Mouse (Mus musculus) thymus, postnatal 10 days (tissue): ENCODE measurements around the gene Olfr1472.
"Not testable (repeated sequence)": the region's sequence is repeated elsewhere in the genome, so short reads cannot be mapped to it uniquely, and the experiment has no call there.

Experiments
- DNase-seq, 2 experiments: peaks; one replicate each; pipeline ENCODE4 v3.0.0; 2021; ENCODE audit warnings: low spot score in 2 of 2

The Olfr1472 gene

GRCm38 (mm10) chr19:13455986-13456385 is at the start of gene Olfr1472:
TSS of gene Olfr1472 (minus strand) at chr19:13456086.
- DNase-seq: no peak

- no peak for DNase-seq
Measured at GRCm38 (mm10) chr19:13500246-13500645, 44.4 kb upstream of the Olfr1472 start, which contains the start of gene Olfr1477. TSS of gene Olfr1477 (plus strand) at chr19:13500546.

DNA sequence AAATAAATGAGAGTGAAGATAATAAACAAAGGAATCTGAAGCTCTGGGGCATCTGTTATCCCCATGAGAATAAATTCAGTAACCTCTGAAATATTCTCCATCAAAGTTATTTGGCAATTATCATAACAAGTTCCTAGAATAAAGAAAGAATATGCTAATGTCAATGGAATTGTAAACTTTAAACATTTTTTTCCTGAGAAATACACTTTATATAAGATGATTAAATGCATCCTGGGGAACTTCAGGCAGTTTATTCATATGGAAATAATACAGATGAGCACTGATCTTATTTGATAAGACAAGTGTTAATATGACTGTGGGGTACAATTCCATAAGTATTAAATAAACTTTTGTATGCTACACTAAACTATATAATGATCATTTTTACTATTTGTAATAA is 24.2 kb upstream of the Olfr1472 start, which contains the start of gene Olfr1475:
Olfr1475 (minus strand) TSS at position 101 of the 400 bp plus-strand sequence.
- no peak for DNase-seq

DNA sequence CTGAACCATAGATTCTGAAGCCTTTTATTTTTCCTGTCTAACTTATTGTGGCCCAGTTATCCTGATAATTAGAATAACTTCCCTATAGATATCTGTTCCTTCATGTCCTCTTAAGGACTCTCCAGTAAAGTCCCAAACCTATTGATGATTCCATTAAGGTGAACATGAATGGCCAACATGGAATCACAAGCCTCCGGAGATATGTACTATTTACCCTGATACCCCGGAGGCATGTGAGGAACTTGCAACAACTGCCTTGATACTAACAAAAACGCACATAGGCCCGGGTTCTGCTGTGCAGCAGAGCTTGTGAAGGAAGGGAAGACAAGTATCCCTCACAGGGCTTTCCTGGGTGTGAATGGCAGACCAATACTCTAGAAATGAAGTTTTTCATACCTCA is 13.4 kb upstream of the Olfr1472 start, which contains the start of gene Olfr1474:
Olfr1474 (plus strand) TSS at position 301 of the 400 bp plus-strand sequence.
- not testable (repeated sequence) for DNase-seq

DNA sequence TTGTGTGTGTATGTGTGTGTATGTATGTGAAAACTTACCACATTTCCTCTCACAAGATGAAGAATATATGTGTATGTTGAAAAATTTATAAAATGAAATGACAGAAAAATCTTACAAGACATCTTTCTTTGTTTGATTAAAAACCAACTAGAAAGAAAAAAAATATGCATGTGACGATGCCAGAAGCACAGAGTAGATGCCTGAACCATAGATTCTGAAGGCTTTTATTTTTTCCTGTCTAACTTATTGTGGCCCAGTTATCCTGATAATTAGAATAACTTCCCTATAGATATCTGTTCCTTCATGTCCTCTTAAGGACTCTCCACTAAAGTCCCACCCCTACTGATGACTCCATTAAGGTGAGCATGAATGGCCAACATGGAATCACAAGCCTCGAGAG is 12.8 kb downstream of the Olfr1472 start, which contains the start of gene Olfr1471:
Olfr1471 (plus strand) TSS at position 301 of the 400 bp plus-strand sequence.
- DNase-seq: not testable (repeated sequence)

DNA sequence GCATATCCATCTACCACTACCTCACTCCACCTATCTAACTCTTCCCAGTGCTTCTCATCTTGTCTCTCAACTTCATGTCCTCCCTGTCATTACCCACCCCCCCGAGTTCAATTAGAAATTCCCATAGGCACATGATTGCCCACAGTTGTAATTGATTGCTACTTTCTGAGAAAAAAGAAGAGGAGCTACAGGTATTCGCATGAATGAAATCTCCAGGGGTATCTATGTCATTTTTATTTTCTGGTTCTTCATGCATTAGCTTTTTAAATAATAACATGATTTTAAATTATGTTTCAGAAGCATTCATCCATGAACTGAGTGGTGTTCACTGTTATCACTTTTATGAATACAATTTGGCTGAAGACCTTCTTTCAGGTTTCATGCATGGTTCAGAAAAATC is 48.3 kb downstream of the Olfr1472 start, which contains the start of gene Olfr1469:
Olfr1469 (plus strand) TSS at position 301 of the 400 bp plus-strand sequence.
- no peak for DNase-seq
